Mouse (Mus musculus): ENCODE measurements around the gene Ndufaf7. TPM values are rescaled to one million over a fixed set of nuclear protein-coding genes. Genes with fewer than 3 reads are reported as not detected.

Gene Ndufaf7
- polyA plus RNA-seq, 1 experiment from 2014 or later, result 53.3 TPM

DNA sequence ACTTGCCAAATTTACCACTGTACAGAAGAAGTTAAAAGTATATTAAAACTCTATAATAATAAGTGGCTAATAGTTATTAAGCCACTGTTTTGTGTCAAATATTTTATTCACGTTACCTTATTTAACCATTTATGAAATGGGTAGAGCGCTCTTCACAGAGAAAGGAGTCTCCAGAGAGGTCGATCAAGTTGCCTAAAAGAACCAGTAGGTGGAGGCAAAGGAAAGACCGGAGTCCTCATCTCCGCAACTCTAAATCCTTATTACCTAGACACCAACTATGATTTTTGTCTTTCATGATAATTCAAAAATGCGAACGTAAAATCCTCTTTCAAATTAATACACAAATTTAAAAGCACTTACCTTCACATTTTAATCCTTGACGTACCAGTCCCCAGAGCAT lies 46.2 kb downstream of the Ndufaf7 start:
- H3K36me3 ChIP-seq (ENCODE audit: control insufficient read depth, insufficient read depth, low read length), result peaks cover 3% of the 10 kb centered on the region; the same call in 1 of the 2 replicates
- H3K27ac ChIP-seq (ENCODE audit: low read depth, low read length), result no peak overlapping the region
- H3K27me3 ChIP-seq (ENCODE audit: control insufficient read depth, insufficient read depth, low read length), result no peaks in the 10 kb centered on the region
- no peak for DNase-seq (ENCODE audit: low spot score)
- 95% methylated on average over 8 of the region's 8 CpGs for WGBS
- no peaks in the 10 kb centered on the region for H3K9me3 ChIP-seq (ENCODE audit: control insufficient read depth, low read length)
- H3K4me2 ChIP-seq (ENCODE audit: low read depth), result no peak overlapping the region
- no peak for ATAC-seq (ENCODE audit: insufficient read depth, low FRiP score, low TSS enrichment)
- no peak overlapping the region for H3K9ac ChIP-seq (ENCODE audit: low read length)
- no peaks in the 10 kb centered on the region for H3K4me1 ChIP-seq (ENCODE audit: control insufficient read depth, insufficient read depth, low read length)
- no peak overlapping the region for H3K4me3 ChIP-seq (ENCODE audit: low read depth, low read length)

DNA sequence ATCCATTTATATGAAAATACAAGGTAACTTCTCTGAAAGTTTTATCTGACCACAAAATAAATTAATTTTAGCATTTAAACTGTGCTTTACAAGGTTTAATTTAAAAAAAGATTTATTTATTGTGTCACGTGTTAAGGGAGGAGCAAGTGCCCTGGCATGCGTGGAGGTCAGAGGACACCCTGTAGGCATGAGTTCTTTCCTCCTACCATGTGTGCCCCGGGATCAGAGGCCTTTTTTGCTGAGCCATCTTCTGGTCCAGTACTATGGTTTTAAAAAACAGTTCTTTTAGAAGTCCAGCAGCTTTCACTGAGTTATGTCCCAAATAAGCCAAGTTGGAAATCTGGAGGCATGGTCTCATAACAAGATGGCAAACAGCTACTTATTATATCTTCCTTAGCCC lies 46.8 kb downstream of the Ndufaf7 start:
- H3K4me3 ChIP-seq (ENCODE audit: low read depth, low read length), result no peak overlapping the region
- no peaks in the 10 kb centered on the region for H3K9me3 ChIP-seq (ENCODE audit: control insufficient read depth, low read length)
- no peaks in the 10 kb centered on the region for H3K4me1 ChIP-seq (ENCODE audit: control insufficient read depth, insufficient read depth, low read length)
- ATAC-seq (ENCODE audit: insufficient read depth, low FRiP score, low TSS enrichment) (no peak), DNase-seq (ENCODE audit: low spot score) (no peak)
- peaks cover 3% of the 10 kb centered on the region; the same call in 1 of the 2 replicates for H3K36me3 ChIP-seq (ENCODE audit: control insufficient read depth, insufficient read depth, low read length)
- no peak overlapping the region for H3K9ac ChIP-seq (ENCODE audit: low read length)
- no peak overlapping the region for H3K4me2 ChIP-seq (ENCODE audit: low read depth)
- WGBS, result 88% methylated on average over 3 of the region's 3 CpGs
- no peak overlapping the region for H3K27ac ChIP-seq (ENCODE audit: low read depth, low read length)
- no peaks in the 10 kb centered on the region for H3K27me3 ChIP-seq (ENCODE audit: control insufficient read depth, insufficient read depth, low read length)

DNA sequence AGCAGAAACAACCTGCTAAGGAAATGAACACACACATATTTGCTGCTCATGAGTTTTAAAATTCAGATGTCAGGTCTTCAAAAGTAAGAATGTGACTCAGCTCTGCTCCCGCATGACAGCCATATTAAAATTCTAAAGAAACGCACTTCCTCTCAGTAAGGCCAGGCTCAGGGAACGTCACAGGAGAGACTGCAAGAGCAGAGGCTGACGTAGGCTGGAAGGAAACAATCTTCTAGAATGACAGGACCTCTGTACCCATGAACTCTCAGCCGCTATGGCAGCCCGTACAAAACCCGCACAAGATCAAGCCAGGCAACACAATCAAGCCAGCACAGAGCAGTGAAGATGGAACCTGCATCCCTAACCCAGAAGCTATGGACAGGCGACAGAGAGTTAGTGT lies 52.1 kb downstream of the Ndufaf7 start:
- 85% methylated on average over 8 of the region's 8 CpGs for WGBS
- Histone ChIP-seq H3K4me1 (ENCODE audit: control insufficient read depth, insufficient read depth, low read length) (no peaks in the 10 kb centered on the region), H3K9ac (ENCODE audit: low read length) (no peak overlapping the region), H3K36me3 (ENCODE audit: control insufficient read depth, insufficient read depth, low read length) (no peaks in the 10 kb centered on the region), H3K4me2 (ENCODE audit: low read depth) (no peak overlapping the region), H3K9me3 (ENCODE audit: control insufficient read depth, low read length) (no peaks in the 10 kb centered on the region), H3K27ac (ENCODE audit: low read depth, low read length) (no peak overlapping the region), H3K4me3 (ENCODE audit: low read depth, low read length) (no peak overlapping the region), H3K27me3 (ENCODE audit: control insufficient read depth, insufficient read depth, low read length) (no peaks in the 10 kb centered on the region)
- ATAC-seq (ENCODE audit: insufficient read depth, low FRiP score, low TSS enrichment) (no peak), DNase-seq (ENCODE audit: low spot score) (no peak)

DNA sequence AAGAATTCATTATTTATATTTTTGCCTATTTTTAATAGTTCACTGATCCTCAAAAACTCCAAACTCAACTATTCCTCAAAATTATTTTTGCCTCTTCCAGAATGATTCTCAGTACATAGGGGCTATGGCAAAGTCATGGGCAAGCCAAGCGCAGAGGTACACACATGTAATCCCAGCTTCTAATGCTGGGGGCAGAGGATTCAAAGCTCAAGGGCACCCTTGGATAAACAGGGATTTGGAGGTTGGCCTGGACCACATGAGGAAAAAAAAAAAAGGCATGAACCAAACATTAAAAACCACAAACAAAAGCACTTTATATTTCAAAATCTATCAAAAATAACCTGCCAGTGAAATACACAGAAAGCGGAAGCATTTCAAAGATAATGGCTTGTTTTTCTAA lies 54.6 kb downstream of the Ndufaf7 start:
- H3K27me3 ChIP-seq (ENCODE audit: control insufficient read depth, insufficient read depth, low read length), result no peaks in the 10 kb centered on the region
- no peak overlapping the region for H3K4me2 ChIP-seq (ENCODE audit: low read depth)
- H3K4me3 ChIP-seq (ENCODE audit: low read depth, low read length), result no peak overlapping the region
- H3K27ac ChIP-seq (ENCODE audit: low read depth, low read length), result no peak overlapping the region
- no peaks in the 10 kb centered on the region for H3K4me1 ChIP-seq (ENCODE audit: control insufficient read depth, insufficient read depth, low read length)
- no peaks in the 10 kb centered on the region for H3K9me3 ChIP-seq (ENCODE audit: control insufficient read depth, low read length)
- ATAC-seq (ENCODE audit: insufficient read depth, low FRiP score, low TSS enrichment) (no peak), DNase-seq (ENCODE audit: low spot score) (no peak)
- no peaks in the 10 kb centered on the region for H3K36me3 ChIP-seq (ENCODE audit: control insufficient read depth, insufficient read depth, low read length)
- 91% methylated on average over 2 of the region's 2 CpGs for WGBS
- no peak overlapping the region for H3K9ac ChIP-seq (ENCODE audit: low read length)

DNA sequence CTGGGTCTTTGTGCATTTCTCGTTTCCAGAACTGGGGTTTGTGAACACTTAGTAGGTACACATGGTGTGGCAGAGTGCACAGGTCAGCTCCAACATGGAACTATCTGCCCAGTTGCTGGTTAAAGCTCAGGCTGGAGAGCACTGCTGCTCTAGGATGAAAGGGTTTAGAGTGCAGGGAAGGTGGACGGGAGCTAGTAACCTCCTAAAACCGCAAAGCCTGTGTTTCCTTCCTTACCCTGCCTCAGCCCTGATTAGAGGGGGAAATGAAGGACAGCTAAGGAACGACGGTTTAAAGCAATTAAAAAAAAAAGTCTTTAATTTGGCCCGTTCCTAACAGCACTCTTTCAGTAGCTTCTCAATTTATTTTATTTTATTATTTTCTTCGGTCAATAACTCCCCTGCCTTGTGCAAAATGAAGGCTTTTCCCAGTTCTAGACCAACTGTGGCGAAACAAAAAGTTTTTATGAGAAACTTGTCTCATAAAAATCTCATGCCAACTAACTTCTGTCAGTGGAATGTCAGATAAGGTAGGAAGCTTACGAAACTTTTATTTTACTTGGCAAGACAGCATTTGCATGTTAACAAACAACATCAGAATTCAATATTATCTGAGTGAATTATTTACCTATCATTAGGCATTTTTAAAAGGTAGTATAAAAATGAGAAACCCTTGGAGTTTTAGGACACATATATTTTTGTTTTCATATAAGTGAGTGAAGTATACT lies 55.5 kb downstream of the Ndufaf7 start:
- Histone ChIP-seq H3K4me3 (ENCODE audit: low read depth, low read length) (no peak overlapping the region), H3K9me3 (ENCODE audit: control insufficient read depth, low read length) (no peaks in the 10 kb centered on the region), H3K9ac (ENCODE audit: low read length) (no peak overlapping the region), H3K4me1 (ENCODE audit: control insufficient read depth, insufficient read depth, low read length) (no peaks in the 10 kb centered on the region), H3K4me2 (ENCODE audit: low read depth) (no peak overlapping the region), H3K36me3 (ENCODE audit: control insufficient read depth, insufficient read depth, low read length) (no peaks in the 10 kb centered on the region), H3K27me3 (ENCODE audit: control insufficient read depth, insufficient read depth, low read length) (no peaks in the 10 kb centered on the region), H3K27ac (ENCODE audit: low read depth, low read length) (no peak overlapping the region)
- WGBS, result 79% methylated on average over 9 of the region's 9 CpGs
- ATAC-seq (ENCODE audit: insufficient read depth, low FRiP score, low TSS enrichment), result no peak
- DNase-seq (ENCODE audit: low spot score), result no peak

DNA sequence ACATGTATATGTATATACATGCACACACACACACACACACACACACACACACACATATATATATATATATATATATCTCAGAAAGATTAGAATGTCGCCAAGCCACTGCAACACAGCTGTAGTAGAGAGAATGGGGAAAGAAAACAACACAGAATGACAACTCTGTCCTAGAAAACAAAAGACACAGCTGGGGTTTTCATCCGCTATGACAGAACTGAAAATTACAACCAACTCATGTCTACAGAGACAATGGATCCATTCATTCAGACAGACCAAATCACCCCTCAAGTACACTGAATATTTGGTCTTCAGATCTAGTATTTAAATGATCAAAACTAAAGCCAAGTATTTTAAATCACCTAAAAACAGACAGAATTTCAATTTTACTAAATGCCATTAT lies 56.7 kb downstream of the Ndufaf7 start:
- H3K27me3 ChIP-seq (ENCODE audit: control insufficient read depth, insufficient read depth, low read length), result no peaks in the 10 kb centered on the region
- no peaks in the 10 kb centered on the region for H3K9me3 ChIP-seq (ENCODE audit: control insufficient read depth, low read length)
- no peak overlapping the region for H3K4me2 ChIP-seq (ENCODE audit: low read depth)
- no peaks in the 10 kb centered on the region for H3K36me3 ChIP-seq (ENCODE audit: control insufficient read depth, insufficient read depth, low read length)
- 46% methylated on average over 2 of the region's 2 CpGs for WGBS
- H3K9ac ChIP-seq (ENCODE audit: low read length), result no peak overlapping the region
- H3K27ac ChIP-seq (ENCODE audit: low read depth, low read length), result no peak overlapping the region
- ATAC-seq (ENCODE audit: insufficient read depth, low FRiP score, low TSS enrichment), result no peak
- no peak overlapping the region for H3K4me3 ChIP-seq (ENCODE audit: low read depth, low read length)
- DNase-seq (ENCODE audit: low spot score), result no peak
- no peaks in the 10 kb centered on the region for H3K4me1 ChIP-seq (ENCODE audit: control insufficient read depth, insufficient read depth, low read length)

DNA sequence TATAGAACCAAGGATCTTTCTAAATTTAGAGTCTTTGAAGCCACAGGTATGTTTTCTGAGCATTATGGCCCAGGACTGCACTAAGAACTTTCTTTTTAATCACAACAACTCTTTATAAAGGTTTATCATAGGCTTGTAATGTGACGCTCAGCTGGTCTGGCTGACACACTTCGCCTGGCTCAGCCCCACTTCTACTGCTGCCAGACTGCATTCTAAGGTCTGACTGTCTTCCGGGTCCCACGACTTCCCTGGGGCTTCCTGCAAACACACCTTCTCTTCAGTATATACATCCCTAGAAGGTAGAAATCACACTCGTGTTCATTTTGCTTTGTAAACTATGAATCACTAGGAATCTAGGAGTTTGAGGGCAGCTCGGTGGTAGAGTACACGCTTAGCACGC lies 57.4 kb downstream of the Ndufaf7 start:
- H3K36me3 ChIP-seq (ENCODE audit: control insufficient read depth, insufficient read depth, low read length), result no peaks in the 10 kb centered on the region
- no peak overlapping the region for H3K4me2 ChIP-seq (ENCODE audit: low read depth)
- H3K9ac ChIP-seq (ENCODE audit: low read length), result no peak overlapping the region
- no peak for DNase-seq (ENCODE audit: low spot score)
- no peaks in the 10 kb centered on the region for H3K4me1 ChIP-seq (ENCODE audit: control insufficient read depth, insufficient read depth, low read length)
- no peaks in the 10 kb centered on the region for H3K27me3 ChIP-seq (ENCODE audit: control insufficient read depth, insufficient read depth, low read length)
- no peak overlapping the region for H3K4me3 ChIP-seq (ENCODE audit: low read depth, low read length)
- no peak for ATAC-seq (ENCODE audit: insufficient read depth, low FRiP score, low TSS enrichment)
- H3K9me3 ChIP-seq (ENCODE audit: control insufficient read depth, low read length), result no peaks in the 10 kb centered on the region
- WGBS, result 91% methylated on average over 8 of the region's 8 CpGs
- H3K27ac ChIP-seq (ENCODE audit: low read depth, low read length), result no peak overlapping the region

DNA sequence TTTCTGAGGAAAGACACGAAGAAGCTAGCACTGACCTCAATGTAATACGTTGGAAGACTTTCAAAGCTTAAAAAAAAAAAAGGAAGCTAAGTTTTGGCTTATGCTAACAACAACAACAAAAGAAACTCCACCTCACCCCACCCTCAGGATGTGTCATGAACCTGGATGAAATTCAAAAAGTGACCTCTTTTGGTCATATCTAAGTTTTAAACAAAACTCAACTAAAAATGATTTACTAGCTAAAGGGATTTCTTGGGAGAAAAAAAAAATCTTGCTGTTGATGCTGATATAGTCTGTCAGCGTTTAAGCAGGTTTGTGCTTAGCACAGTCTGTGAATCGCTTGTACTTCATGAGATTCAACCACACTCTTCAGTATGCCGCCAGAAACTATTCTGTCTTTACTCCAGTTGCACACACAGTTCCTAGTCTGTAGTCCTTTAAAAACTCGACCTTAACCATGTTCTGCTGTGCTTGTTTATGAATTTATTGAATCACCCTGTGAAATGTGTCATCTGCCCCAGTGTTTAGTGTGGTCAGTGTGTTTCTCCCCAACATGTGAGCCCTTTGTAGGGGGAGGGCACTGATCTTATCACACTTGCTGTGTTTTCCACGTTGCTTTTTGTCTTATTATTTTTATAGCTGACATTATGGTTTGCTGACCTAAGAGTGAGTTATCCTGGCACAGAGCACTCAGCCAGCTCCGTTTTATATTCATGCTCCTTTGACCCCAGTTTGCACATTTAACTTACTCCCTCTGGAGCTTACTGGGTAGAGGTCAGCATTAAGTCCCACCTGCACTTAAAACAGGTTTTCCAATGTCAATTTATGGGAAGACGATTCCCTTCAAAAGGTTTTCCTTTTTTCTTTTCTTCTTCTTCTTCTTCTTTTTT lies 58.2 kb downstream of the Ndufaf7 start:
- H3K4me3 ChIP-seq (ENCODE audit: low read depth, low read length), result no peak overlapping the region
- no peaks in the 10 kb centered on the region for H3K36me3 ChIP-seq (ENCODE audit: control insufficient read depth, insufficient read depth, low read length)
- no peaks in the 10 kb centered on the region for H3K27me3 ChIP-seq (ENCODE audit: control insufficient read depth, insufficient read depth, low read length)
- no peaks in the 10 kb centered on the region for H3K4me1 ChIP-seq (ENCODE audit: control insufficient read depth, insufficient read depth, low read length)
- H3K9ac ChIP-seq (ENCODE audit: low read length), result no peak overlapping the region
- 77% methylated on average over 9 of the region's 9 CpGs for WGBS
- H3K4me2 ChIP-seq (ENCODE audit: low read depth), result no peak overlapping the region
- no peaks in the 10 kb centered on the region for H3K9me3 ChIP-seq (ENCODE audit: control insufficient read depth, low read length)
- H3K27ac ChIP-seq (ENCODE audit: low read depth, low read length), result no peak overlapping the region
- no peak for DNase-seq (ENCODE audit: low spot score)
- ATAC-seq (ENCODE audit: insufficient read depth, low FRiP score, low TSS enrichment), result no peak

All from neural tube, embryonic 11.5 days (tissue).